Mouse (Mus musculus) layer of hippocampus, adult 18-20 months (tissue): Measurements from ENCODE around the gene Scyl1. TPM values are rescaled to one million over a fixed set of nuclear protein-coding genes. Genes with fewer than 3 reads are reported as not detected.

Experiments used
- DNase-seq, 2 experiments: peaks; one replicate each; pipeline ENCODE4 v3.0.0; 2022; ENCODE audit warnings: low spot score in 2 of 2
- total RNA-seq, 2 experiments: library from RNA; stranded (reverse); gene quantifications; 2 replicates each; pipeline ENCODE4 v1.2.3; 2021

Scyl1 gene
- total RNA-seq, 2 experiments from 2014 or later = 77.3 to 80.3 TPM

GRCm38 (mm10) chr19:5745756-5746710 lies 25.2 kb downstream of the Scyl1 start:
- no peak for DNase-seq

DNA sequence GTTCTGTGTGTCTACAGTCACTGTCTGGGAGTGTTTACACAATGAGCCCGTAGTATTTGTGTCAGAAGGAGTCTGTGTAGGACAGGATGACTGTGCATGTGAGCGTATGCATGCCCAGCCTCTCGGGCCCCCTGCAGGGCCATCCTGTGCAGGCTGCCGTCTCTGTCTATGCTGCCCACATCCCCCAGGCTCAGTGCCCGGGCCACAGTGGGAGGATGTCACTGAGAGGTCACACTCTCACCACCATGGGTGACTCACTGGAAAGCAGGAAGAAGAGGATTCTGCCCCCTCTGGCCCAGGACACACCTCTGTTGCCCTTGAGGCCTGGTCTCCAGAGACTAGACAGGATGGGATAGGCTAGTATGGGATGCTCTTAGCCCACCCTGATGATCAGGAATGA lies 27.6 kb downstream of the Scyl1 start:
- DNase-seq = no peak

GRCm38 (mm10) chr19:5742241-5742641 lies 29.0 kb downstream of the Scyl1 start:
- DNase-seq = no peak

DNA sequence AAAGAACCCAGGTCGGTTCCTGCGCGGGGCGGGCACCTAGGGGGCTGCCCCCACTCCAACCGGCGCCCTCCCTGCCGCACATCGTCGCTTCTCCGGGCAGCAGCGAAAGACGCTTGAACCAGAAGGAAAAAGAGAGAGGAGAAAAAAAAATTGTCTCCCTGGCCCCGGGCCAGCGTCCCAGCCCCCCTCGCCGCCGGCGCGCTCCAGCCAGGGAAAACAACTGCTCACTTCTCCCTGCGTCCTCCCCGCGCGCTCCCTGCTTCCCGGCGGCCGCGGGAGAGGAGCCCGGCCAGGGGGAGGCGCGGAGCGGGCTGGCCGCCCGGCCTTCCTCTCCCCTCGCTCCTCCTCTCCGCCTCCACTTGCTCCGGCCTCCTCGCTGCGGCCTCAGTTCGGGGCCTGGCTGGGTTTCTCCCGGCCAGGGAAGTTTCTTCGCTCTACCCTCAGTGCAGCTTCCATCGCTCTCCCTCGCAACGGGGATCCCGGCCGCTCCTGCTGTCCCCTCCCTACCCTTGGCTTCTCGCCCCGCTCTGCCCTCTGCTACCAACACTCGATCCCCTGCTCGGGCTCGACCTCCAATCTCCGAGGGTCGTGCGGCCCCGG lies 29.5 kb downstream of the Scyl1 start:
- DNase-seq = peak; percentile 47 to 70

DNA sequence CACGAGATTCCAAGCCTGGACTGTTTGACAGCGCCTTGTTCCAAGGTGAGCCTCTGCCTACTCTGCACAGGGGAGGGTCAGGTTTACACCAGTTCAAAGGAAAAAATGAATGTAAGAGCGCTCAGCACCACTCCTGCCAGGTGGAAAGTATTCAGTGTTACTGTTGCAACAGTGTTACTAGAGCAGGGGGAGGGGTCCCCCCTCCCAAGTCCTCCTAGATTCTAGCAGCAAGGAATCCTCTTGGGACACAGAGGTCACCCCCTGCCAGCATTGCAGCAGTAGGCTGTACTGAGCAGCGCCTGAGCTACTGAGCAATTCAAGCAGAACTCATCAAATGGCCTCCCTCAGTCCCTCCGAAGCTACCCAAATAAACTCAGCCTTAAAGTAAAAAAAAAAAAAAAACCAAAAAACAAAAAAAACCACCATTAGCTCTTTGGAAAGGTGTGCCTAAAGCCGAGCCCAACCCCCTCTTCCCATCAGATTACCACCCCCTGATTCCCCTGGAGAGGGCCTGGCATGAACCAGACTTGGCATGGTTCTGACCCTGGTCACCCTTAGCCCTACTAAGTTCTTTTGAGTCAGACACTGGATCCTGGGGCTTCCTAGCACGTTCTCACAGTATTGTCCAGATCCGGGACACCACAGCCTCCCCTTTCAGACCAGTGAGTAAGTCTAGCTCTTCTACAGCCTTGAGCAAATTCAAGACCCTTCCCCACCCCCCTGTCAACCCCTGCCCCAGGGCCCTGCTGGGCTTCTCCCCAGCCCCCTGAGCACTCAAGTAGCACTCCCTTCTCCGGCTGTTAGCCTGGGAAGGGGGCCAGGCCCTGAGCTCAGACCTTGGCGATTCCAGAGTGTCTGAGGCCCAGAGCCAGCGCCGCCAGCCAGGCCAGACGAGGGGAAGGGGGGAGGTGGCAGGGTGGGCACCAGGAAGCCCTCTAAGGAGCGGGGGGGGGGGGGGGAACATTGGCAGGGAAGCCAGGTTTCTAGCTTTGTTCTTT lies 30.6 kb downstream of the Scyl1 start, which contains the start of gene Ltbp3:
TSS of gene Ltbp3 (plus strand) at position 585 of the 998 bp plus-strand sequence.
- DNase-seq = no peak

- DNase-seq = no peak
Measured at GRCm38 (mm10) chr19:5739446-5739845, 31.8 kb downstream of the Scyl1 start.

- no peak for DNase-seq
Measured at GRCm38 (mm10) chr19:5734325-5734724, 36.9 kb downstream of the Scyl1 start.

- DNase-seq = peak; percentile 85 to 94
Measured at GRCm38 (mm10) chr19:5731264-5731978, 39.8 kb downstream of the Scyl1 start.

DNA sequence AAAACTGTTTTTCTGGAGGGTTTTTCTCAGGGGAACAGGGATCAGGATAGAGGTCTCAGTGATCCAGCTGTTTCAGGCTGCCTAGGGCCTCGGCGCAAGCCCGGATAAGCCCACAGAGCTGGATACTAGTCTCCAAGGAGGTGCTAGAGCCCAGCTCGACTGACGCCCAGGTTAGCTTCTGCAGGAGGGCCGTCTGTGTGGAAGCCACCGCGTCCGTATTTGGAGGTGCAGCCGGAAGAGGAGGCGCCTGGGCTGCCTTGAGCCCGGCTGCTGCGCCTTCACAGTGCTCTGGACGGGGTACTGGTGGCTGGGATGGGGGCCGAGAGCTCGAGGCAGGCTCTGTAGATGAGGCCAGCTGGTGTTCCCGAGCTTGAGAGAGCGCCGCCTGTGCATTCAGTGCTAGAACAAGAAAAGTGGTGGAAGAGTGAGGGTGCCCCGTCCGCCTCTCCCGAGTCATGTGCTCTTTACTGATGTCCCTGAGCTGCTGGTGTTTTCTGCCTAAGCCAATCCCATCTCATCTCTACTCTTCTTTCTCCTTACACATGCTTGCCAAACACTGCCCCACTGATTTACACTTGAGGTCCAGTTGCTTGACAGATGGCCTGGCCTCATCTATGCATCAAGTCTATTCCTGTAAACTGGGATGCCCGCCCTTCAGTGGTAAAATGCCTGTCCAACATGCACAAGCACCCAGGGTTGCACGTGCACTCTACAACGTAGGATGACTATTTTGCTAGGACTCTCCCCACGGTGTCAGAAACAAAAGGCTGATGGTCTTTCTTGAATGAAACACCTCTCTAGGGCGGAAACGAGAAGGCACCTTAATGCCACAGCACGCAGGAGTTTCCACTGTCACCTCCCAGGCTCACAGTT lies 40.7 kb downstream of the Scyl1 start:
- DNase-seq = peak in 1 of 2 experiments; percentile 35

DNA sequence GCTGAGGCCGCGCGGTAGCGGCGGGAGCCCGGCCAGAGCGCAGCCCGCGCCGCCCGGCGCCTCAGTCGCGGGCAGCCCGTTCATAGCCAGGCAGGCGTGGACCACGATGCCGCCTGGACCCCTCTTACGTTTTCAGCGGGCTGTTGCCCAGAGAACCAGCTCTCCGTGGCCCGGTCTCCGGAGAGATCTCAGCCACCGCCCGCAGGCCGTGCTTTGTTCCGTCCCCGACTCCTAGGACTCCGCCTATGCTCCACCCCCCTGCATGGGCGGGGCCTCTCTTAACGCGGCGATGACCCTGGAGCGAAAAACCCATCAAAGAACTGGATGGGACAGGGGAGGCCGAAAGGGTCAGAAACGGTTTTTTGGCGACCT lies 41.8 kb downstream of the Scyl1 start, which contains the start of gene Fam89b:
TSS of gene Fam89b (minus strand) at position 210 of the 372 bp plus-strand sequence.
- DNase-seq = peak; percentile 73 to 86

GRCm38 (mm10) chr19:5728631-5729443 lies 42.4 kb downstream of the Scyl1 start:
- peak in 1 of 2 experiments; percentile 59 for DNase-seq

DNA sequence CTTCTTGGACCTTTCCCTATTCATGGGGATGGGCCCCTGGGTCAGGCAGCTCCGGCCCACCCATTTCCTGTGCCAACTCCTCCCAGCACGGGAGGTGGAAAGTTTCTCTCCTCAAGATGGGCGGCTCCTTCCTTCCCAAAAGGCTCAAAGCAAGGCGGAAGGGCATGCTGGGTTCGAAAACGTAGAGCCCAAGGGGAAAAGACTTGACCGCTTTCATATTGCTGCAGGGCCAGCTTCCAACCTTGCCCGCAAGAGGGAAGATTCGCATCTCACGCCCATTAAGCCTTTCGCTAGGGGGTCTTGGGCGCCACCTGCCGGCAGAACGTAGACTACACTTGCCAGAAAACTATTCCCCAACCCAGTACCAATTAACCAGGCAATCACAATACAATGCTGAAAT lies 43.5 kb downstream of the Scyl1 start:
- DNase-seq = peak; percentile 76 to 92

DNA sequence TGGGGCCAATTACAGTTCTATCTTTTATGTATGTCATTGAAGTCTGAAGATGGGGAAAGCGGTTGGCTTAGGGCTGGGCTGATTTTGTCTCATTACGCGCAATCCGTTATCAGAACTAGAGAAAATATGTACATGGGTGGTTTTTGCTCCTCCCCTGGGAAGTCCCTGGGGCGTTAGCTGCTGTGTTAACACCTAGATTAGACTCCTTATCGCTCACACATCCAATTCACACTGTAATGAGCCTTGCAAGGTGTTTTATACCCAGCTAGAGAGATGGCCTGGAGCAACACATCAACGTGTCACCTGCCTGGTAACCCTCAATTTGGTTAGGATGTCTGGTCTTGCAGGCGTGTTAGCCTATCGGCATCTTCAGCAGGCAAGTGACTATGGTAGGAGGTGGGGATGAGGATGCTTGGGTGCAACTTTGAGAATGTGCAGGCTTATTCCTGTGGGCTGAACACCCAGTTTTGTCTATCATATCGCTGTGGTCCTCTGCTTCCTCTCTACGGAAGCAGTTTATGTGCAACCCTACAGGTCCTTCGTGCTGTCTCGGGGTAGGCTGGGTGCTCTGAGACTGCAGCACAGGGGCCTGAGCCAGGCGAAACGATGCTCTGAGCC lies 44.1 kb downstream of the Scyl1 start:
- no peak for DNase-seq

- no peak for DNase-seq
Measured at GRCm38 (mm10) chr19:5725767-5726515, 45.3 kb downstream of the Scyl1 start, which contains the start of gene Ehbp1l1. Gene Ehbp1l1, minus strand, starts transcription at chr19:5726317.

GRCm38 (mm10) chr19:5725029-5725707 lies 46.1 kb downstream of the Scyl1 start:
- DNase-seq = no peak

DNA sequence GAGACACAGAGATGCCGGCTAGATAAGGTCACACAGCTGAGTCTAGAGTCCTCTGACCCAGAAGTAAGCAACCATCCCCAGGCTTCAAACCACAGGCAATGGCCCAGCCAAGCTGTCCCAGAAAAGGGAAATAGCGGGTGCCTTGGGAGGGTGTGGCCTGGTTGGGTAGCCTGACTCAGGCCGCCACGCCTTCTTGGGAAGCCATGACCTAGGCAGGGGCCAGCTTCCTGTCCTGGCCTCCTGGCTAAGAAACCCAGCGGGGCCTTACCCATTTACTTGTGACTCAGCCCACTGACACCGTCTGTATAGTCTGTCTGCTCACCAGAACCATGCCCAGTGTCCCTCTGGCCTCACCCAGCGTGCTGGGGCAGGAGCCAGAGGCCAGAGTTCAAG lies 46.7 kb downstream of the Scyl1 start:
- no peak for DNase-seq
